Mouse (Mus musculus) MEL (cell line): ENCODE measurements around the gene Eif4g1. TPM values are rescaled to one million over a fixed set of nuclear protein-coding genes. Genes with fewer than 3 reads are reported as not detected.

ENCODE experiments used
- DNase-seq: peaks from one replicate; pipeline ENCODE4 v3.0.0; 2011; ENCODE audit warnings: low read depth, low spot score
- H3K27ac ChIP-seq: 2 replicates; pipeline ENCODE4 v1.5.1; 2012; ENCODE audit warnings: low read depth, mild to moderate bottlenecking, control low read depth, low read length, moderate library complexity; ENCODE audit not compliant: control insufficient read depth
- H3K27me3 ChIP-seq, 2 experiments: fragments of 150-350 bp in 1 of 2; sonication (generic) in 1 of 2; 2 replicates each; pipeline ENCODE4 v1.6.1; 2012; ENCODE audit warnings: low read length in 2 of 2, mild to moderate bottlenecking in 2 of 2, improper control_type of control experiment in 1 of 2, moderate library complexity in 1 of 2; ENCODE audit not compliant: insufficient read depth in 2 of 2, control insufficient read depth in 1 of 2
- H3K36me3 ChIP-seq, 2 experiments: 2 replicates each; pipeline ENCODE4 v1.6.1; 2012 to 2014; ENCODE audit warnings: low read length in 2 of 2, improper control_type of control experiment in 1 of 2, inconsistent platforms in 1 of 2, mild to moderate bottlenecking in 1 of 2; ENCODE audit not compliant: insufficient read depth in 2 of 2, control insufficient read depth in 1 of 2
- H3K4me1 ChIP-seq, 2 experiments: fragments of 150-350 bp in 1 of 2; sonication (generic) in 1 of 2; 2 replicates each; pipeline ENCODE4 v1.6.1; 2012; ENCODE audit warnings: low read length in 2 of 2, improper control_type of control experiment in 1 of 2, mild to moderate bottlenecking in 1 of 2; ENCODE audit not compliant: insufficient read depth in 2 of 2, control insufficient read depth in 1 of 2
- H3K4me3 ChIP-seq, 2 experiments: fragments of 150-350 bp in 1 of 2; sonication (generic) in 1 of 2; 2 replicates each; pipeline ENCODE4 v1.5.1; 2012; ENCODE audit warnings: low read depth in 2 of 2, low read length in 2 of 2, mild to moderate bottlenecking in 2 of 2, moderate library complexity in 2 of 2, control low read depth in 1 of 2, improper control_type of control experiment in 1 of 2; ENCODE audit not compliant: control insufficient read depth in 1 of 2, insufficient read depth in 1 of 2
- H3K79me2 ChIP-seq: 2 replicates; pipeline ENCODE4 v1.6.1; 2012; ENCODE audit warnings: mild to moderate bottlenecking, low read length, moderate library complexity; ENCODE audit not compliant: control insufficient read depth, poor library complexity, insufficient read depth
- H3K9ac ChIP-seq: 2 replicates; pipeline ENCODE4 v1.6.1; 2012; ENCODE audit warnings: low read depth, mild to moderate bottlenecking, control low read depth, low read length, moderate library complexity; ENCODE audit not compliant: control insufficient read depth, poor library complexity, severe bottlenecking
- H3K9me3 ChIP-seq: fragments of 150-350 bp; sonication (generic); replicated peaks from 2 replicates; pipeline ENCODE4 v1.6.1; 2012; ENCODE audit warnings: mild to moderate bottlenecking, low read length, improper control_type of control experiment, moderate library complexity; ENCODE audit not compliant: insufficient read depth
- BHLHE40 ChIP-seq: IDR thresholded peaks from 2 replicates; pipeline ENCODE4 v1.6.1; 2012; ENCODE audit warnings: low read depth, mild to moderate bottlenecking, inconsistent platforms, low read length, improper control_type of control experiment, borderline replicate concordance
- E2F4 ChIP-seq: IDR thresholded peaks from 2 replicates; pipeline ENCODE4 v1.6.1; 2011; ENCODE audit warnings: low read depth, low read length, improper control_type of control experiment, borderline replicate concordance
- ELF1 ChIP-seq: IDR thresholded peaks from 2 replicates; pipeline ENCODE4 v1.6.1; 2014; ENCODE audit warnings: low read depth, mild to moderate bottlenecking, inconsistent platforms, low read length, improper control_type of control experiment, moderate library complexity
- HCFC1 ChIP-seq: IDR thresholded peaks from 2 replicates; pipeline ENCODE4 v1.6.1; 2012; ENCODE audit warnings: low read depth, mild to moderate bottlenecking, inconsistent platforms, low read length, improper control_type of control experiment, moderate library complexity
- KAT2A ChIP-seq: conservative IDR thresholded peaks from 2 replicates; pipeline ENCODE4 v1.6.1; 2012; ENCODE audit warnings: low read depth, low read length, improper control_type of control experiment, inconsistent platforms
- MAX ChIP-seq: IDR thresholded peaks from 2 replicates; pipeline ENCODE4 v1.6.1; 2011; ENCODE audit warnings: low read length, improper control_type of control experiment
- MAZ ChIP-seq: IDR thresholded peaks from 2 replicates; pipeline ENCODE4 v1.6.1; 2012; ENCODE audit warnings: low read depth, mild to moderate bottlenecking, inconsistent platforms, low read length, improper control_type of control experiment
- MXI1 ChIP-seq: IDR thresholded peaks from 2 replicates; pipeline ENCODE4 v1.6.1; 2011; ENCODE audit warnings: mild to moderate bottlenecking, low read depth, low read length, improper control_type of control experiment
- MYC ChIP-seq: IDR thresholded peaks from 2 replicates; pipeline ENCODE4 v1.6.1; 2011; ENCODE audit warnings: low read depth, mild to moderate bottlenecking, low read length, improper control_type of control experiment, moderate library complexity
- NELFE ChIP-seq: IDR thresholded peaks from 2 replicates; pipeline ENCODE4 v1.6.1; 2011; ENCODE audit warnings: low read depth, low read length, improper control_type of control experiment
- NRF1 ChIP-seq: IDR thresholded peaks from 2 replicates; pipeline ENCODE4 v1.6.1; 2014; ENCODE audit warnings: low read depth, mild to moderate bottlenecking, inconsistent platforms, low read length, improper control_type of control experiment, moderate library complexity; ENCODE audit not compliant: poor library complexity, insufficient read depth, severe bottlenecking
- POLR2A ChIP-seq, 2 experiments: IDR thresholded peaks; 2 replicates each; pipeline ENCODE4 v1.6.1; 2011 to 2012; ENCODE audit warnings: low read length in 2 of 2, mild to moderate bottlenecking in 2 of 2, control low read depth in 1 of 2, improper control_type of control experiment in 1 of 2, low read depth in 1 of 2, moderate library complexity in 1 of 2; ENCODE audit not compliant: control insufficient read depth in 1 of 2, insufficient read depth in 1 of 2, poor library complexity in 1 of 2
- RAD21 ChIP-seq: IDR thresholded peaks from 2 replicates; pipeline ENCODE4 v1.6.1; 2011; ENCODE audit warnings: mild to moderate bottlenecking, low read depth, low read length, improper control_type of control experiment
- SIN3A ChIP-seq: IDR thresholded peaks from 2 replicates; pipeline ENCODE4 v1.6.1; 2012; ENCODE audit warnings: low read length, improper control_type of control experiment, inconsistent platforms
- TAL1 ChIP-seq: IDR thresholded peaks from 2 replicates; pipeline ENCODE4 v1.6.1; 2012; ENCODE audit warnings: mild to moderate bottlenecking, inconsistent platforms, low read length, moderate library complexity, mixed read lengths
- TBP ChIP-seq: IDR thresholded peaks from 2 replicates; pipeline ENCODE4 v1.8.0; 2011; ENCODE audit warnings: low read depth, low read length, improper control_type of control experiment
- TCF12 ChIP-seq: IDR thresholded peaks from 2 replicates; pipeline ENCODE4 v1.6.1; 2014; ENCODE audit warnings: low read depth, mild to moderate bottlenecking, inconsistent platforms, low read length, improper control_type of control experiment, moderate library complexity
- UBTF ChIP-seq: IDR thresholded peaks from 2 replicates; pipeline ENCODE4 v1.6.1; 2012; ENCODE audit warnings: low read depth, mild to moderate bottlenecking, inconsistent platforms, low read length, improper control_type of control experiment, moderate library complexity, borderline replicate concordance; ENCODE audit not compliant: insufficient read depth
- USF1 ChIP-seq: IDR thresholded peaks from 2 replicates; pipeline ENCODE4 v1.6.1; 2014; ENCODE audit warnings: low read depth, mild to moderate bottlenecking, inconsistent platforms, low read length, improper control_type of control experiment, moderate library complexity
- USF2 ChIP-seq, 2 experiments: IDR thresholded peaks; 2 replicates each; pipeline ENCODE4 v1.6.1; 2011 to 2012; ENCODE audit warnings: improper control_type of control experiment in 2 of 2, low read length in 2 of 2, borderline replicate concordance in 1 of 2, inconsistent platforms in 1 of 2, low read depth in 1 of 2, mild to moderate bottlenecking in 1 of 2; ENCODE audit not compliant: insufficient read depth in 1 of 2
- ZC3H11A ChIP-seq: IDR thresholded peaks from 2 replicates; pipeline ENCODE4 v1.6.1; 2012; ENCODE audit warnings: low read depth, mild to moderate bottlenecking, inconsistent platforms, low read length, improper control_type of control experiment
- ZMIZ1 ChIP-seq: IDR thresholded peaks from 2 replicates; pipeline ENCODE4 v1.6.1; 2012; ENCODE audit warnings: low read depth, mild to moderate bottlenecking, inconsistent platforms, low read length, improper control_type of control experiment, moderate library complexity
- polyA plus RNA-seq, 2 experiments: library from polyadenylated mRNA; stranded (reverse) in 1 of 2; unstranded in 1 of 2; fragments of >175 nt in 1 of 2; fragments of >200 nt in 1 of 2; gene quantifications; 2 replicates each; pipeline versions ENCODE4 v1.2.1 to v1.2.4; 2012; ENCODE audit warnings: low replicate concordance in 2 of 2, low read depth in 1 of 2; ENCODE audit not compliant: insufficient read length in 2 of 2, insufficient read depth in 1 of 2, missing spikeins in 1 of 2
- total RNA-seq: library from RNA; depleted of rRNA; stranded (reverse); fragments of 300-350 nt; gene quantifications from 2 replicates; pipeline ENCODE4 v1.2.3, GENCODE M21; 2012

Gene Eif4g1
- total and polyA plus RNA-seq, 3 experiments: 327 to 436 (median 409) TPM

GRCm38 (mm10) chr16:20628871-20629391, 39.2 kb upstream of the Eif4g1 start:
- no peaks in the 10 kb centered on the region for H3K27me3 ChIP-seq
- H3K27ac ChIP-seq: 0 out of 2 replicates have a peak overlapping the region, but pooled peaks have one; percentile 2
- H3K9ac ChIP-seq: peak overlapping the region; percentile 69
- H3K9me3 ChIP-seq: no peaks in the 10 kb centered on the region
- no peak for TF ChIP-seq UBTF
- TF ChIP-seq ZMIZ1: no peak
- TF ChIP-seq E2F4: no peak
- TF ChIP-seq POLR2A (IDR thresholded peaks at IDR 0.05; ENCODE audit: control insufficient read depth in 1 of 2, insufficient read depth in 1 of 2, low read depth in 1 of 2, low read length in 2 of 2, poor library complexity in 1 of 2): no peak
- TF ChIP-seq KAT2A: no peak
- TF ChIP-seq NRF1: no peak
- no peak for TF ChIP-seq MYC
- no peak for TF ChIP-seq HCFC1
- TF ChIP-seq USF2 (IDR thresholded peaks at IDR 0.05; ENCODE audit: borderline replicate concordance in 1 of 2, insufficient read depth in 1 of 2, low read depth in 1 of 2, low read length in 2 of 2): no peak
- no peak for TF ChIP-seq SIN3A
- TF ChIP-seq USF1: no peak
- no peak for TF ChIP-seq TBP
- no peak for TF ChIP-seq MAZ
- TF ChIP-seq BHLHE40: no peak
- TF ChIP-seq ZC3H11A: no peak
- TF ChIP-seq, all 39 proteins: peak for 0
- peak; percentile 46 for DNase-seq
- peaks cover 0 to 3% of the 10 kb centered on the region in 2 experiments; a peak in 2 of 4 replicates for H3K36me3 ChIP-seq
- peaks cover 6% of the 10 kb centered on the region; the same call in 1 of the 2 replicates for H3K79me2 ChIP-seq
- peak overlapping the region; percentile 59 to 73 for H3K4me3 ChIP-seq
- peaks cover 2 to 16% of the 10 kb centered on the region in 2 experiments; a peak in 3 of 4 replicates for H3K4me1 ChIP-seq

DNA sequence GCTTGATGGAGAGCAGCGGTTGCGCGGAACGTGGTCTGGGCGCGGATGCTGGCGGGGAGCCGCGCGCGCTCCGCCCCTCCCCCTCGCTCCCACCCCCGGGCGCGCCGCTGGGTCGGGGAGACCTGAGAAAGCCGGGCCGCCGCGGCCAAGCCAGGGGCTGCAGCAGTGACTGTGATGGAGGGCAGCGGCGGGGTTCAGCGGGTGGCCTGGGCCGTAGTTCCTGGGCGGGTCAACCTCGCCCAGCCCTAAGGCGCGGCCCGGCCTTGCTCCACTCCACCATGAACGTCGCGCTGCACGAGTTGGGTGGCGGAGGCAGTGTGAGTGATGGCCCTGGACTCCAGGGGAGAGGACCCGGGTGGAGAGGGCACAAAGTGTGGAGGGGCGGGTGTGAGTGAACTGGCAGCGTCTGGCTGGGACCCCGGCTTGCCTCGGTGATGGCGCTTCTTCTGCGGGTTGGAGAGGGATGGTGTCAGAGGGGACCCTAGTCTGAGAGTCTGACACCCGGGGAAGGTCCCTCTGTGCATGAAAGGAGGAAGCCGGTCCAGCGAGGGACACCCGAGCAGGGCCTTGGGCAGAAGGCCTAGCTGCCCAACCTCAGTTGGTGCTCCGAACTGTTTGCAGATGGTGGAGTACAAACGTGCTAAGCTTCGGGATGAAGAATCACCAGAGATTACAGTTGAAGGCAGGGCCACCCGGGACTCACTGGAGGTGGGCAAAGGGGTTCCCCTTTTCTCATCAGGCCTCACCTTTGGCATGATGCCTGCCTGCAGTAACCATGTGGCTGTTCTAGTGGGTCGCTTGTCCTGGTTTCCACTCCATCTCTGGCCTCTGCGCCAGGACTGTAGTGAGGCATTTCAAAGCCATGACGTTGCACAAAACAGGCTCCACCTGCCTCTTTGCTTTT, 38.1 kb upstream of the Eif4g1 start, which contains the start of gene Ece2:
Gene Ece2, plus strand, starts transcription at position 98 of the 904 bp plus-strand sequence.
- DNase-seq: peak; percentile 72
- H3K79me2 ChIP-seq: peaks cover 6% of the 10 kb centered on the region; the same call in 1 of the 2 replicates
- peak within 1 kb of the TSS; percentile 69 for H3K9ac ChIP-seq
- no peaks in the 10 kb centered on the region for H3K27me3 ChIP-seq
- H3K4me1 ChIP-seq: peaks cover 2 to 18% of the 10 kb centered on the region in 2 experiments; a peak in 3 of 4 replicates
- H3K36me3 ChIP-seq: peaks cover 0 to 4% of the 10 kb centered on the region in 2 experiments; a peak in 2 of 4 replicates
- 0 out of 2 replicates have a peak, but pooled peaks have one; percentile 42 for TF ChIP-seq NELFE
- TF ChIP-seq ZMIZ1: no peak
- no peak; a peak in 4 of 4 replicates for TF ChIP-seq POLR2A (IDR thresholded peaks at IDR 0.05; ENCODE audit: control insufficient read depth in 1 of 2, insufficient read depth in 1 of 2, low read depth in 1 of 2, low read length in 2 of 2, poor library complexity in 1 of 2)
- TF ChIP-seq RAD21: no peak
- TF ChIP-seq MAZ: peak; percentile 59; the same call in 1 of the 2 replicates
- 0 out of 2 replicates have a peak, but pooled peaks have one; percentile 48 for TF ChIP-seq UBTF
- TF ChIP-seq NRF1: peak; percentile 34; the same call in 1 of the 2 replicates
- no peak for TF ChIP-seq USF2 (IDR thresholded peaks at IDR 0.05; ENCODE audit: borderline replicate concordance in 1 of 2, insufficient read depth in 1 of 2, low read depth in 1 of 2, low read length in 2 of 2)
- peak; percentile 44; the same call in 1 of the 2 replicates for TF ChIP-seq MYC
- TF ChIP-seq ELF1: no peak
- no peak for TF ChIP-seq TAL1
- no peak for TF ChIP-seq TCF12
- TF ChIP-seq MXI1: 0 out of 2 replicates have a peak, but pooled peaks have one; percentile 12
- TF ChIP-seq MAX: peak; percentile 13
- 0 out of 2 replicates have a peak, but pooled peaks have one; percentile 38 for TF ChIP-seq TBP
- TF ChIP-seq E2F4: no peak
- no peaks in the 10 kb centered on the region for H3K9me3 ChIP-seq
- peak within 1 kb of the TSS; percentile 59 to 73 for H3K4me3 ChIP-seq
- peak within 1 kb of the TSS; percentile 30 for H3K27ac ChIP-seq
